Mouse (Mus musculus) lung, postnatal 0 days (tissue): ENCODE measurements around the gene Grb7. TPM values are rescaled to one million over a fixed set of nuclear protein-coding genes. Genes with fewer than 3 reads are reported as not detected.

Experiments used
- ATAC-seq: fragments of 200-750 bp; cut with Nextera tagmentation; 2 replicates; pipeline ENCODE4 v1.8.0; 2017; ENCODE audit warnings: moderate library complexity
- DNase-seq: peaks from one replicate; pipeline ENCODE4 v3.0.0-alpha.2; 2016; ENCODE audit warnings: low spot score
- H3K27ac ChIP-seq: fragments of 300-500 bp; sonication (generic); 2 replicates; pipeline ENCODE4 v1.5.1; 2014; ENCODE audit warnings: antibody characterized with exemption, mild to moderate bottlenecking, low read length, mixed read lengths
- H3K27me3 ChIP-seq: fragments of 300-500 bp; sonication (generic); replicated peaks from 2 replicates; pipeline ENCODE4 v1.6.1; 2014; ENCODE audit warnings: low read length, mixed read lengths; ENCODE audit not compliant: insufficient read depth
- H3K36me3 ChIP-seq: fragments of 300-500 bp; sonication (generic); 2 replicates; pipeline ENCODE4 v1.6.1; 2014; ENCODE audit warnings: low read length, mixed read lengths; ENCODE audit not compliant: insufficient read depth
- H3K4me1 ChIP-seq: fragments of 300-500 bp; sonication (generic); 2 replicates; pipeline ENCODE4 v1.6.1; 2014; ENCODE audit warnings: antibody characterized with exemption, low read depth, low read length, mixed read lengths; ENCODE audit not compliant: insufficient read depth
- H3K4me2 ChIP-seq: fragments of 300-500 bp; sonication (generic); replicated peaks from 2 replicates; pipeline ENCODE4 v1.6.1; 2014; ENCODE audit warnings: low read depth, mild to moderate bottlenecking, low read length, moderate library complexity, mixed read lengths
- H3K4me3 ChIP-seq: fragments of 300-500 bp; sonication (generic); 2 replicates; pipeline ENCODE4 v1.5.1; 2014; ENCODE audit warnings: low read depth, low read length
- H3K9ac ChIP-seq: fragments of 300-500 bp; sonication (generic); replicated peaks from 2 replicates; pipeline ENCODE4 v1.6.1; 2014; ENCODE audit warnings: low read depth, mild to moderate bottlenecking
- H3K9me3 ChIP-seq: fragments of 300-500 bp; sonication (generic); 2 replicates; pipeline ENCODE4 v1.6.1; 2016; ENCODE audit warnings: low read length, mixed read lengths
- CTCF ChIP-seq: IDR thresholded peaks from 2 replicates; pipeline ENCODE4 v1.5.1; 2016; ENCODE audit warnings: antibody characterized with exemption, mild to moderate bottlenecking
- EP300 ChIP-seq: IDR thresholded peaks from 2 replicates; pipeline ENCODE4 v1.6.1; 2016; ENCODE audit warnings: antibody characterized with exemption, mild to moderate bottlenecking, control low read depth
- WGBS: fragments of 180-500 bp; shearing (Covaris S2); extraction: QIAGEN DNeasy Blood & Tissue Kit; methylation state at CpG from one replicate; pipeline ENCODE4 v1.1.7; 2014; 5-methylcytosine and 5-hydroxymethylcytosine counted together
- polyA plus RNA-seq: library from polyadenylated mRNA; unstranded; fragments of >200 nt; fragmentation: Nextera tagmentation; extraction: Ambion mirVana; gene quantifications from 2 replicates; pipeline ENCODE4 v1.2.1, GENCODE M21; 2015

Grb7 gene
- polyA plus RNA-seq, 1 experiment from 2014 or later: 33.1 TPM

DNA sequence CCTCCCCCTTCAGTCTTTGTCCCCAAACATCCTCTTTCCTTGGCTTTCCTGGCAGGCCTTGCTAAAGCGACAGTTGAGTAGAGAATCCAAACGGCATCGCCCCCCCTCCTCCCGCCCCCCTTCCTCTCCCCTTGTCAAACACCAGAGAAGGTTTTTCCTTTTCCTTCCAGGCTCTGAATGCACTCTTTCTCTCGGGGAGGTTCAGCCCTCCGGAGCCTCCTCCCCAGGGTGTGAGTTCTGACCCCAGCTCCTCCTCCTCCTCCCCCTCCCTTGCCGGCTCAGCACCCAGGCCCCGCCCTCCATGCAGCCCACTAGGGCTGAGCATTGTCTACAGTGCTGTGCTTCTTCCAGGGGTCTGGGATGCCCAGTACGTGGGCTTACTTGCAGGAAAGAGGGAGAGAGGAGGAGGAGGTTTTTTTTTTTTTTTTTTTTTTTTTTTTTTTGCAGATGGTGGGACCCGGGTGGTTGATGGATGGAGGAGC, 36.8 kb upstream of the Grb7 start:
- WGBS: 0% methylated on average over 7 of the region's 10 CpGs
- Histone ChIP-seq H3K27me3 (no peaks in the 10 kb centered on the region), H3K9me3 (no peaks in the 10 kb centered on the region), H3K4me1 (peaks cover 11% of the 10 kb centered on the region; the same call in 1 of the 2 replicates), H3K36me3 (no peaks in the 10 kb centered on the region), H3K9ac (no peak overlapping the region), H3K27ac (no peak overlapping the region; the same call in 1 of the 2 replicates), H3K4me3 (no peak overlapping the region), H3K4me2 (0 out of 2 replicates have a peak overlapping the region, but pooled peaks have one; percentile 14)
- ATAC-seq (peak; percentile 27), DNase-seq (peak; percentile 56)
- TF ChIP-seq CTCF (no peak), EP300 (no peak)

DNA sequence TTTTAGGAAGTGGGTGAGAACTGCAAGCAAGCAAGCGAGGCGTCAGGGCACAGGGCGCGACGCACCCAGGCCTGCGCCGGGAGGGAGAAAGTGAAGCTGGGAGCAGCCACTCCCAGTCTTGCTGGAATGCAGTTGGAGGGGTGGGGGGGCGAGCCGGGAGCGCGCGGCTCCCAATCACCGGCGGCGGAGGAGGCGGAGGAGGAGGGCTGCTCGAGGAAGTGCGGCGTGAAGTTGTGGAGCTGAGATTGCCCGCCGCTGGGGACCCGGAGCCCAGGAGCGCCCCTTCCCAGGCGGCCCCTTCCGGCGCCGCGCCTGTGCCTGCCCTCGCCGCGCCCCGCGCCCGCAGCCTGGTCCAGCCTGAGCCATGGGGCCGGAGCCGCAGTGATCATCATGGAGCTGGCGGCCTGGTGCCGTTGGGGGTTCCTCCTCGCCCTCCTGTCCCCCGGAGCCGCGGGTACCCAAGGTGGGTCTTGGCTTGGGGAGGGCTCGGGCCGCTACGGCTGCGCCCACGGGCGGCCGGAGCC, 33.9 kb upstream of the Grb7 start, which contains the start of gene Erbb2:
Gene Erbb2, plus strand, starts transcription at position 198 of the 524 bp plus-strand sequence.
- no peaks in the 10 kb centered on the region for H3K36me3 ChIP-seq
- H3K9ac ChIP-seq: peak within 1 kb of the TSS; percentile 88
- H3K4me3 ChIP-seq: peak within 1 kb of the TSS; percentile 97
- ATAC-seq (peak; percentile 93), DNase-seq (peak; percentile 94)
- peaks cover 15% of the 10 kb centered on the region; the same call in 1 of the 2 replicates for H3K4me1 ChIP-seq
- H3K27me3 ChIP-seq: no peaks in the 10 kb centered on the region
- 1% methylated on average over 25 of the region's 49 CpGs for whole genome bisulfite sequencing
- no peaks in the 10 kb centered on the region for H3K9me3 ChIP-seq
- H3K4me2 ChIP-seq: peak within 1 kb of the TSS; percentile 90
- TF ChIP-seq EP300: no peak
- TF ChIP-seq CTCF: no peak
- H3K27ac ChIP-seq: peak within 1 kb of the TSS; percentile 95

DNA sequence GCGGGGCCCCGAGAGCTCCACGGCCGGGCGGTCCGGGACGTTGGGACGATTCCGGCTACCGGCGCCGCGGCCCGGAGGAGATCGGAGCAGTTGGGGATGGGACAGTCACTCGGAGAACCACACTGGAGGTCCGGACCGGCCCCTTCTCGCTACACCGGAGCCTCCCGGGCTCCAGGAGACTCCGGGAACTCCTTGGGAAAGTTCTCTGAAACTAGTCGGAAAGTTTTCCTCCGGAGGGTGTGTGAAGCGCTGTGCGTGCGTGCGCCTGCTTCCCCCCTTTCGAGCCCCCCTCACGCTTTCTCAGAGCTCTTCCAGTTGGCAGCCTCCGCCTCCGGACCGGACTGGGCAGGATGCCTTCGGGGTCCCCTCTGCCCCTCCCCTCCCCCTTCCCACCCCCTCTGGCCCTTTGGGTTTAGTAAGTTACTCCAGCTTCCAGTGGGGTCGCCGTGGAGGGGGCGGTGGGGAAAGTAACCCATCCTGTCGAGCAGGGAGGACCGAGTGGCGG, 33.3 kb upstream of the Grb7 start:
- Histone ChIP-seq H3K4me3 (peak overlapping the region; percentile 97), H3K4me2 (peak overlapping the region; percentile 90), H3K27ac (peak overlapping the region; percentile 95), H3K9ac (peak overlapping the region; percentile 88), H3K4me1 (peaks cover 15% of the 10 kb centered on the region; the same call in 1 of the 2 replicates), H3K27me3 (no peaks in the 10 kb centered on the region), H3K9me3 (no peaks in the 10 kb centered on the region), H3K36me3 (no peaks in the 10 kb centered on the region)
- TF ChIP-seq EP300 (no peak), CTCF (no peak)
- ATAC-seq: peak; percentile 29
- WGBS: under 1% methylated on average over 35 of the region's 40 CpGs
- peak; percentile 67 for DNase-seq

DNA sequence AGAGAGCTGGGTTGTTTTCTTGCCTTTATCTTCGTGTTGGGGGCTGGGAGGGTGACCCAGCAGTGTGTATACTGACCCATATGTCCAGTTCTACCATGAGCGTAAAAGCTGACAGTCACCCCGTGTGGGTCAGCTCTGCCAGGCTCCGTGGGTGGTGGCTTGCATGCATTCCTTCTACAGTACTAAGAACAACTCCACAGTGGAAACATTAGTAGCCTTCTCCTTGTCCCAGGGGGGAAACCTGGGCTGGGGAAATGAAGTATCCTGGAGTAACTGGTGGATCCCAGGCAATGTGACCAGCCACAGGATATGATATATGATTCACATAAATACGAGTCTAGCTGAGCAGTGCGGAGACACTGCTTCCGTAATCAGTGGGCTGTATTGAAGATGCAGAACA, 32.5 kb upstream of the Grb7 start:
- TF ChIP-seq CTCF (no peak), EP300 (no peak)
- peaks cover 15% of the 10 kb centered on the region; the same call in 1 of the 2 replicates for H3K4me1 ChIP-seq
- H3K27me3 ChIP-seq: no peaks in the 10 kb centered on the region
- H3K9me3 ChIP-seq: no peaks in the 10 kb centered on the region
- DNase-seq (peak; percentile 41), ATAC-seq (no peak)
- peak overlapping the region; percentile 90 for H3K4me2 ChIP-seq
- no peak overlapping the region; the same call in 1 of the 2 replicates for H3K27ac ChIP-seq
- H3K36me3 ChIP-seq: no peaks in the 10 kb centered on the region
- 16% methylated on average over 7 of the region's 7 CpGs for WGBS
- H3K4me3 ChIP-seq: peak overlapping the region; percentile 97
- no peak overlapping the region for H3K9ac ChIP-seq

DNA sequence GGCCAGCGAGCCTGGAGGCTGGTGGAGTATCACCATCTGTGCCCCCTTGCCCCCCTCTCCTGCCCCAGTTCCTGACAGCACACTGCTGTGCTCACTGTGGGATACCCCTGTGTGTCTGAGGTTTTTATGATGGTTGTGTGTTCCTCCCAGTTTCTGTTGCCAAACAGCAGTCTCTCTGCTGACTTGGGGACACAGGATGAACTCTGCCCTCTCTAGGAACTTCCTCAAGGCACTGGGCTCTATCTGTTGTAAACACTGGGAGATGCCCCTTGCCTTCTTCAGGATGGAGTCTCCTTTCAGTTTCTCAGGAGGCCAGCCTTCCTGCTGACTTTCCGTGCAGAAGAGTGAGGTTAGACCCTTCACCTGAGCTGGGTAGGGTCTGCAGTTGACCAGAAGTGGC, 32.0 kb upstream of the Grb7 start:
- no peak for DNase-seq
- 12% methylated on average over 1 of the region's 2 CpGs for whole genome bisulfite sequencing
- no peak for TF ChIP-seq EP300
- no peak for TF ChIP-seq CTCF
- peaks cover 15% of the 10 kb centered on the region; the same call in 1 of the 2 replicates for H3K4me1 ChIP-seq
- no peaks in the 10 kb centered on the region for H3K9me3 ChIP-seq
- no peak overlapping the region for H3K27ac ChIP-seq
- no peaks in the 10 kb centered on the region for H3K27me3 ChIP-seq
- no peaks in the 10 kb centered on the region for H3K36me3 ChIP-seq
- peak overlapping the region; percentile 90 for H3K4me2 ChIP-seq
- peak overlapping the region; percentile 97; the same call in 1 of the 2 replicates for H3K4me3 ChIP-seq
- no peak for ATAC-seq
- no peak overlapping the region for H3K9ac ChIP-seq

DNA sequence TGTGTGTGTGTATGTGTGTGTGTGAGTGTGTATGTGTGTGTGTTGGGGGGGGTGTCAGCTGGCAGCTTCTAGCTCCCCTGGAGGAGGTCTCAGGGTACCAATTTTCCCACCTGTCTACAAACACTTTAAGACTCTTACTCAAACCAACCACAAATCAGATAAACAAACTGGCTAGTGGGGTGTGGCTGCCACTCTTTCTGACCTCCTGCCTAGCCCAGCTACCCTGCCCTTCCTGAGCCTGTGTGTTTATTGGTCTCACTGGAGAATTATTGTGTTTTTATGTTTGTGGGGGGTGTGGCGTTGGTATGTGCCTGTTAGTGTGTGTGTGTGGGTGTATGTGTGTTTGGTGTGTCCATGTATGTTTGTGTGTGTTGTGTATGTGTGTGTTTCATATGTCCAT, 29.1 kb upstream of the Grb7 start:
- Histone ChIP-seq H3K9ac (no peak overlapping the region), H3K9me3 (no peaks in the 10 kb centered on the region), H3K4me1 (peaks cover 11% of the 10 kb centered on the region; the same call in 1 of the 2 replicates), H3K4me2 (no peak overlapping the region), H3K27ac (no peak overlapping the region), H3K27me3 (no peaks in the 10 kb centered on the region), H3K4me3 (no peak overlapping the region), H3K36me3 (0 out of 2 replicates have a peak, but pooled peaks cover 4% of the 10 kb centered on the region)
- TF ChIP-seq CTCF: no peak
- no peak for TF ChIP-seq EP300
- no peak for ATAC-seq
- peak; percentile 53 for DNase-seq
- 83% methylated on average over 1 of the region's 1 CpGs for WGBS
